Mouse (Mus musculus): ENCODE measurements around the gene Pnma3. TPM values are rescaled to one million over a fixed set of nuclear protein-coding genes. Genes with fewer than 3 reads are reported as not detected.

Pnma3 gene
- polyA plus RNA-seq (2017; shearing (Covaris generic)), result not detected

DNA sequence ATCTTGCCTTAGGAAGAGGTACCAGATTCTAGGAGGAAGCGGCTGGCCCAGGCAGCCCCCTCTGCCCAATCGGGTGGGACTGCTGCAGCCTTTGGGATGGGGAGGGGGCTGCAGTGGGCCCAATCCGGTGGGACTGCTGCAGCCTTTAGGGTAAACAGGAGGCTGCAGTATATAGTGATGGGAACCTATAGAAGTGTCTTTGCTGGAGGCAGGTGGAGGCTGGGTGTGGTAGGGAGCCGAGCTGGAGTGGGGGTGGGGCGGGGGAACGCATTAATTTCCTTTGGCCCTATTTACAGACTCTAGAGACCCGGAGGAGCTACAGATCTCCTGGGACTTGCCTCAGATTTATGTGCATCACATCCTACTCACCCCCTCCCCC, at the start of gene Pnma3:
Gene Pnma3 (plus strand): TSS at position 373 of the 379 bp plus-strand sequence.

DNA sequence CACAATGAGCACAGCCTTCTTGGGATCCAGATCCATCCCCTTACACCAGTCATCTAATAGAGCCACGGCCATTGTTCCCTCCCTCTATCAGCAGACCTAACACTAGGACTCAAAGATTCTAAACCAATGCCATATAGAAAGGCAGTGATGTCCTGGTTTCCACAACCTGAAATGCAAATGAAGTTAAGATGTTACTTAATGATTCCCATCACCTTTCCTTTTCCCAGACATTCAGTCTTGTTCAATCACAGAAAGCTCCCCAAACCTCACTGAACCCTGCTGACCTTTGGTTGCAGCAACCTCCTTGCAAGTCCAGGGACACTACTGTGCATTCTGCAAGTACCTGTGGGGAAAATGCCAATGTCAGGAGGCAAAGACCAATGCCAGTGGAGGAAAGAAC, 27.6 kb upstream of the Pnma3 start, which contains the start of gene Pnma5:
Gene Pnma5 (minus strand): TSS at position 101 of the 400 bp plus-strand sequence.

DNA sequence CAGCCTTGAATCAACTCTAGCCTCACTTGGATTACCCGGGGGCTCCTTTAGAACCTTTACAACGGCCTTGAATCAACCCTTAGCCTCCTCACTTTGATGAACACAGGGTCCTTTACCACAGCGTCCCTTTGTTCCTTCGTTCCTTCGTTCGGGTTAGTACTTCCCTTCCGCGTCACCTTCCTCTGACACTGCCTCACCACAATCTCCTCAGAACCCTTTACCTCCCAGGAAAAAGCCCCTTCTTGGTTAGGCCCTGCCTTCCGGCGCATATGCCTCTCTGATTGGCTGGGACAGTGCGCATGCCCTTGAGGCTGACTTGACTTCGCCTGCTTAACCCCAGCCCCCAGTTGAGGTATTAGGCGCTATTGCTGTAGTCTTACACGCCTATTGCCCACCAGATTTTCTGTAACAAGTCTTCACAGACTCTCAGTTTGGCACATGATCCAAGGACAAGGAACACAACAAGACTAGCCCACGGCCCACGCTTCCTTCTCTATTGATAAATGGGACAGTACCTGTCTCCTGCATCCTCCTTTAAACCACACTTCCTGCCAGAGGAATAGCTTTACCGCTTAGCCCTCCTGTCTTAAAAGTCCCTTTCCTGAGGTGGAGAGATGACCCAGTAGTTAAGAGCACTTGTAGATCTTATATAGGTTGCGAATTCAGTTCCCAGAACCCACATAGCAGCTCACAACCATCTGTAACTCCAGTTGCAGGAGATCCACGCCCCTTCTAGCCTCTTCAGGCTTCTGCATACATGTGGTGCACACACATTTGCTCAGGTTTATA, 17.9 kb downstream of the Pnma3 start, which contains the start of gene Xlr4a:
Gene Xlr4a (minus strand): TSS at position 212 of the 789 bp plus-strand sequence.

GRCm38 (mm10) chrX:73096941-73097508, 32.4 kb downstream of the Pnma3 start, which contains the start of gene Xlr3a:
Gene Xlr3a (minus strand): TSS chrX:73097095.

GRCm38 (mm10) chrX:73116747-73117146, 52.2 kb downstream of the Pnma3 start, which contains the start of gene Gm14685:
Gene Gm14685 (plus strand): TSS chrX:73117047.

Other genes starting within 250 kb of the Pnma3 start
- gene Gabrq, start 239.6 kb upstream of the Pnma3 start, polyA plus RNA-seq (2017; shearing (Covaris generic)), result not detected
- gene Cetn2, start 146.4 kb upstream of the Pnma3 start, polyA plus RNA-seq (2017; shearing (Covaris generic)), result 140 TPM
- 17.9 TPM for gene Nsdhl, start 146.2 kb upstream of the Pnma3 start, polyA plus RNA-seq (2017; shearing (Covaris generic))
- not detected for gene Zfp185, start 77.4 kb upstream of the Pnma3 start, polyA plus RNA-seq (2017; shearing (Covaris generic))
- not detected for gene Pnma5, start 27.7 kb upstream of the Pnma3 start, polyA plus RNA-seq (2017; shearing (Covaris generic))
- gene Xlr4a, start 17.7 kb downstream of the Pnma3 start, polyA plus RNA-seq (2017; shearing (Covaris generic)), result 102 TPM
- gene Xlr3a, start 32.3 kb downstream of the Pnma3 start, polyA plus RNA-seq (2017; shearing (Covaris generic)), result 2.3 TPM
- gene Gm14685, start 52.3 kb downstream of the Pnma3 start, polyA plus RNA-seq (2017; shearing (Covaris generic)), result 0.40 TPM
- gene Xlr5b, start 84.0 kb downstream of the Pnma3 start, polyA plus RNA-seq (2017; shearing (Covaris generic)), result not detected
- not detected for gene DXBay18, start 84.7 kb downstream of the Pnma3 start, polyA plus RNA-seq (2017; shearing (Covaris generic))
- gene Spin2d, start 112.2 kb downstream of the Pnma3 start, polyA plus RNA-seq (2017; shearing (Covaris generic)), result not detected
- 19.8 TPM for gene Xlr3b, start 127.4 kb downstream of the Pnma3 start, polyA plus RNA-seq (2017; shearing (Covaris generic))
- gene Xlr4b, start 149.5 kb downstream of the Pnma3 start, polyA plus RNA-seq (2017; shearing (Covaris generic)), result 155 TPM
- 3.4 TPM for gene F8a, start 163.5 kb downstream of the Pnma3 start, polyA plus RNA-seq (2017; shearing (Covaris generic))
- gene Xlr4c, start 178.3 kb downstream of the Pnma3 start, polyA plus RNA-seq (2017; shearing (Covaris generic)), result 74.5 TPM
- not detected for gene Xlr3c, start 200.6 kb downstream of the Pnma3 start, polyA plus RNA-seq (2017; shearing (Covaris generic))
- 0.27 TPM for gene Xlr5a, start 228.2 kb downstream of the Pnma3 start, polyA plus RNA-seq (2017; shearing (Covaris generic))
- not detected for gene Xlr5c, start 228.2 kb downstream of the Pnma3 start, polyA plus RNA-seq (2017; shearing (Covaris generic))